Mouse (Mus musculus) E14TG2a.4 (cell line): ENCODE results near the gene Fap.

Experiments
- H3K27me3 ChIP-seq: 2 replicates; pipeline ENCODE4 v1.6.1; 2014; ENCODE audit warnings: low read length, control low read depth; ENCODE audit not compliant: insufficient read depth
- H3K36me3 ChIP-seq: 2 replicates; pipeline ENCODE4 v1.6.1; 2014; ENCODE audit warnings: low read length, control low read depth; ENCODE audit not compliant: insufficient read depth
- H3K4me1 ChIP-seq: replicated peaks from 2 replicates; pipeline ENCODE4 v1.6.1; 2014; ENCODE audit warnings: low read depth, low read length, control low read depth
- H3K4me3 ChIP-seq: replicated peaks from 2 replicates; pipeline ENCODE4 v1.5.1; 2014; ENCODE audit warnings: mild to moderate bottlenecking, low read length
- H3K9me3 ChIP-seq: 2 replicates; pipeline ENCODE4 v1.6.1; 2014; ENCODE audit warnings: low read length, control low read depth
- CTCF ChIP-seq: conservative IDR thresholded peaks from 2 replicates; pipeline ENCODE4 v1.5.1; 2014; ENCODE audit warnings: low read length
- NANOG ChIP-seq: IDR thresholded peaks from 2 replicates; pipeline ENCODE4 v1.6.1; 2014; ENCODE audit warnings: borderline replicate concordance, low read length, mixed read lengths
- POU5F1 ChIP-seq: IDR thresholded peaks from 2 replicates; pipeline ENCODE4 v1.6.1; 2014; ENCODE audit warnings: low read length, borderline replicate concordance

The Fap gene

GRCm38 (mm10) chr2:62556349-62556748 is 17.5 kb downstream of the Fap start:
- Histone ChIP-seq H3K27me3 (no peaks in the 10 kb centered on the region), H3K9me3 (peaks cover 6% of the 10 kb centered on the region; the same call in 1 of the 2 replicates), H3K4me3 (no peak overlapping the region), H3K4me1 (no peaks in the 10 kb centered on the region), H3K36me3 (no peaks in the 10 kb centered on the region)
- TF ChIP-seq CTCF (no peak), POU5F1 (no peak), NANOG (no peak)

- H3K4me3 ChIP-seq: no peak overlapping the region
- TF ChIP-seq CTCF (no peak), POU5F1 (no peak), NANOG (no peak)
- no peaks in the 10 kb centered on the region for H3K27me3 ChIP-seq
- H3K9me3 ChIP-seq: no peaks in the 10 kb centered on the region
- H3K4me1 ChIP-seq: no peaks in the 10 kb centered on the region
- H3K36me3 ChIP-seq: no peaks in the 10 kb centered on the region
These were observed 24.2 kb downstream of the Fap start for GRCm38 (mm10) chr2:62549659-62550058.

GRCm38 (mm10) chr2:62549131-62549530 is 24.7 kb downstream of the Fap start:
- Histone ChIP-seq H3K36me3 (no peaks in the 10 kb centered on the region), H3K4me1 (no peaks in the 10 kb centered on the region), H3K4me3 (no peak overlapping the region), H3K9me3 (no peaks in the 10 kb centered on the region), H3K27me3 (no peaks in the 10 kb centered on the region)
- TF ChIP-seq NANOG (no peak), CTCF (no peak), POU5F1 (no peak)

- Histone ChIP-seq H3K4me1 (no peaks in the 10 kb centered on the region), H3K36me3 (no peaks in the 10 kb centered on the region), H3K4me3 (no peak overlapping the region), H3K27me3 (no peaks in the 10 kb centered on the region), H3K9me3 (no peaks in the 10 kb centered on the region)
- TF ChIP-seq POU5F1 (no peak), CTCF (no peak), NANOG (no peak)
These were observed 25.8 kb downstream of the Fap start for GRCm38 (mm10) chr2:62548104-62548503.

GRCm38 (mm10) chr2:62535483-62535882 is 38.4 kb downstream of the Fap start:
- Histone ChIP-seq H3K9me3 (no peaks in the 10 kb centered on the region), H3K4me3 (no peak overlapping the region), H3K27me3 (no peaks in the 10 kb centered on the region), H3K4me1 (no peaks in the 10 kb centered on the region), H3K36me3 (no peaks in the 10 kb centered on the region)
- TF ChIP-seq POU5F1 (no peak), CTCF (no peak), NANOG (no peak)

GRCm38 (mm10) chr2:62531065-62531464 is 42.8 kb downstream of the Fap start:
- H3K36me3 ChIP-seq: no peaks in the 10 kb centered on the region
- H3K4me3 ChIP-seq: no peak overlapping the region
- TF ChIP-seq POU5F1: no peak
- no peak for TF ChIP-seq NANOG
- no peak for TF ChIP-seq CTCF
- H3K9me3 ChIP-seq: peaks cover 3% of the 10 kb centered on the region; the same call in 1 of the 2 replicates
- no peaks in the 10 kb centered on the region for H3K4me1 ChIP-seq
- H3K27me3 ChIP-seq: no peaks in the 10 kb centered on the region

- peaks cover 3% of the 10 kb centered on the region; the same call in 1 of the 2 replicates for H3K9me3 ChIP-seq
- TF ChIP-seq CTCF: no peak
- TF ChIP-seq NANOG: no peak
- no peak overlapping the region for H3K4me3 ChIP-seq
- H3K4me1 ChIP-seq: no peaks in the 10 kb centered on the region
- no peaks in the 10 kb centered on the region for H3K36me3 ChIP-seq
- H3K27me3 ChIP-seq: no peaks in the 10 kb centered on the region
These were observed 47.5 kb downstream of the Fap start for GRCm38 (mm10) chr2:62526399-62526798.

- no peaks in the 10 kb centered on the region for H3K9me3 ChIP-seq
- H3K4me3 ChIP-seq: no peak overlapping the region
- TF ChIP-seq NANOG (no peak), CTCF (no peak), POU5F1 (no peak)
- H3K27me3 ChIP-seq: no peaks in the 10 kb centered on the region
- no peaks in the 10 kb centered on the region for H3K4me1 ChIP-seq
- no peaks in the 10 kb centered on the region for H3K36me3 ChIP-seq
These were observed 56.1 kb downstream of the Fap start for GRCm38 (mm10) chr2:62517790-62518189.

- Histone ChIP-seq H3K27me3 (no peaks in the 10 kb centered on the region), H3K4me1 (no peaks in the 10 kb centered on the region), H3K36me3 (no peaks in the 10 kb centered on the region), H3K4me3 (no peak overlapping the region), H3K9me3 (no peaks in the 10 kb centered on the region)
- TF ChIP-seq CTCF (no peak), POU5F1 (no peak), NANOG (no peak)
These were observed 59.4 kb downstream of the Fap start for GRCm38 (mm10) chr2:62514477-62514876.
